Mouse (Mus musculus): ENCODE measurements around the gene Prrt2.
A peak's percentile ranks its signal among the peaks of the same experiment; 100 is the strongest.

Prrt2 gene

GRCm38 (mm10) chr7:127020031-127020430 is 980 bp downstream of the Prrt2 start:
- no peak for DNase-seq (ENCODE audit: low read depth, low spot score)

GRCm38 (mm10) chr7:127019306-127019960 is 1.6 kb downstream of the Prrt2 start:
- no peak for DNase-seq (ENCODE audit: low read depth, low spot score)

GRCm38 (mm10) chr7:127018416-127019305 is 2.4 kb downstream of the Prrt2 start:
- DNase-seq (ENCODE audit: low read depth, low spot score): no peak

- no peak for DNase-seq (ENCODE audit: low read depth, low spot score)
Measured at GRCm38 (mm10) chr7:127017950-127018345, 3.1 kb downstream of the Prrt2 start.

- DNase-seq (ENCODE audit: low read depth, low spot score): peak; percentile 100
Measured at GRCm38 (mm10) chr7:127016971-127017949, 3.8 kb downstream of the Prrt2 start, which contains the start of gene Pagr1a. Pagr1a (minus strand) TSS chr7:127017352.

GRCm38 (mm10) chr7:127016486-127016938 is 4.5 kb downstream of the Prrt2 start:
- DNase-seq (ENCODE audit: low read depth, low spot score): no peak

- DNase-seq (ENCODE audit: low read depth, low spot score): no peak
Measured at GRCm38 (mm10) chr7:127016481-127016485, 4.7 kb downstream of the Prrt2 start, which contains the start of gene Pagr1b. Pagr1b (minus strand) TSS chr7:127016484.

- peak; percentile 19 for DNase-seq (ENCODE audit: low read depth, low spot score)
Measured at GRCm38 (mm10) chr7:127016081-127016480, 4.9 kb downstream of the Prrt2 start.

- no peak for DNase-seq (ENCODE audit: low read depth, low spot score)
Measured at GRCm38 (mm10) chr7:127014993-127015392, 6.0 kb downstream of the Prrt2 start.

- peak; percentile 30 for DNase-seq (ENCODE audit: low read depth, low spot score)
Measured at GRCm38 (mm10) chr7:127014320-127014719, 6.7 kb downstream of the Prrt2 start, which contains the start of gene Mvp. Mvp (minus strand) TSS chr7:127014621.

- no peak for DNase-seq (ENCODE audit: low read depth, low spot score)
Measured at GRCm38 (mm10) chr7:127013385-127013784, 7.6 kb downstream of the Prrt2 start.

GRCm38 (mm10) chr7:127012845-127013244 is 8.2 kb downstream of the Prrt2 start:
- no peak for DNase-seq (ENCODE audit: low read depth, low spot score)

GRCm38 (mm10) chr7:127012374-127012773 is 8.6 kb downstream of the Prrt2 start:
- no peak for DNase-seq (ENCODE audit: low read depth, low spot score)

GRCm38 (mm10) chr7:127011717-127012116 is 9.3 kb downstream of the Prrt2 start:
- no peak for DNase-seq (ENCODE audit: low read depth, low spot score)

- DNase-seq (ENCODE audit: low read depth, low spot score): no peak
Measured at GRCm38 (mm10) chr7:127011051-127011450, 10.0 kb downstream of the Prrt2 start.

- DNase-seq (ENCODE audit: low read depth, low spot score): no peak
Measured at GRCm38 (mm10) chr7:127009307-127010085, 11.5 kb downstream of the Prrt2 start.

GRCm38 (mm10) chr7:127008239-127009019 is 12.6 kb downstream of the Prrt2 start:
- DNase-seq (ENCODE audit: low read depth, low spot score): no peak

GRCm38 (mm10) chr7:127007313-127008024 is 13.5 kb downstream of the Prrt2 start:
- DNase-seq (ENCODE audit: low read depth, low spot score): no peak

- no peak for DNase-seq (ENCODE audit: low read depth, low spot score)
Measured at GRCm38 (mm10) chr7:127004122-127004875, 16.7 kb downstream of the Prrt2 start.

All from forelimb bud, embryonic 11.5 days (tissue).